Comparison of ENCODE assay signal across 24 mouse cellular contexts in genomic region chr11:54051161-54051560, GRCm38 (mm10). TPM values are rescaled to one million over a fixed set of nuclear protein-coding genes. Genes with fewer than 3 reads are reported as not detected.
A peak's percentile ranks its signal among the peaks of the same experiment; 100 is the strongest.
DNase-seq lines count a peak whose midpoint lies in the region; ATAC-seq and TF ChIP-seq lines count a peak whose summit lies in the region.
"Had no signal": no experiment of that assay in that cellular context is flagged by ENCODE, and none has a peak within 500 bp of the region (broad histone marks: within the 10 kb centered on the region; RNA-seq: fewer than 3 reads in every experiment).

No protein-coding gene starts in this region.

- peak overlapping the region; percentile 81 for H3K27ac ChIP-seq in kidney, adult 2 months (ENCODE audit: insufficient read depth, low read depth, low read length)
- H3K27ac ChIP-seq in kidney, embryonic 15.5 days: no peak overlapping the region
- H3K27ac ChIP-seq in cerebellum, adult 2 months (ENCODE audit: insufficient read depth, low read length): no peak overlapping the region
- H3K27ac ChIP-seq: embryonic facial prominence, embryonic 13.5 days; heart, embryonic 15.5 days; hindbrain, embryonic 10.5 days; hindbrain, embryonic 14.5 days had no signal

- no peak overlapping the region for H3K4me2 ChIP-seq in kidney, embryonic 15.5 days
- H3K4me2 ChIP-seq: embryonic facial prominence, embryonic 13.5 days; heart, embryonic 11.5 days; heart, embryonic 15.5 days; hindbrain, embryonic 14.5 days had no signal

- H3K36me3 ChIP-seq in kidney, adult 2 months (ENCODE audit: control insufficient read depth, insufficient read depth, low read length): no peaks in the 10 kb centered on the region
- peaks cover 21% of the 10 kb centered on the region; the same call in 1 of the 2 replicates for H3K36me3 ChIP-seq in kidney, embryonic 15.5 days
- H3K36me3 ChIP-seq: heart, embryonic 15.5 days; hindbrain, embryonic 10.5 days had no signal

- WGBS in kidney, adult 2 months: 49% methylated on average over 7 of the region's 7 CpGs
- 65% methylated on average over 7 of the region's 7 CpGs for WGBS in kidney, embryonic 15.5 days
- WGBS in cerebellum, adult 2 months: 81% methylated on average over 7 of the region's 7 CpGs

- H3K4me3 ChIP-seq in kidney, adult 2 months (ENCODE audit: insufficient read depth, low read depth, low read length): no peak overlapping the region
- H3K4me3 ChIP-seq in kidney, embryonic 15.5 days (replicated peaks): no peak overlapping the region
- H3K4me3 ChIP-seq in cerebellum, adult 2 months (replicated peaks; ENCODE audit: insufficient read depth, low read depth, low read length): no peak overlapping the region
- H3K4me3 ChIP-seq: embryonic facial prominence, embryonic 13.5 days; heart, embryonic 15.5 days; hindbrain, embryonic 10.5 days had no signal

- H3K27me3 ChIP-seq in kidney, adult 2 months (replicated peaks; ENCODE audit: control insufficient read depth, insufficient read depth, low read length): no peaks in the 10 kb centered on the region
- H3K27me3 ChIP-seq in kidney, embryonic 15.5 days: no peaks in the 10 kb centered on the region
- no peaks in the 10 kb centered on the region for H3K27me3 ChIP-seq in cerebellum, adult 2 months (ENCODE audit: control insufficient read depth, insufficient read depth, low read length)
- H3K27me3 ChIP-seq: CH12.LX; embryonic facial prominence, embryonic 13.5 days; Patski had no signal

- intact Hi-C loops in left cerebral cortex, postnatal 10 days (cut with DNase I): no loop called here

- TF ChIP-seq POLR2A in kidney, adult 2 months (IDR thresholded peaks at IDR 0.05; ENCODE audit: low read depth, low read length): no peak
- no peak for TF ChIP-seq POLR2A in cerebellum, adult 2 months (IDR thresholded peaks at IDR 0.05; ENCODE audit: borderline replicate concordance, insufficient read depth, low read length)

- TF ChIP-seq CTCF in kidney, adult 2 months (conservative IDR thresholded peaks at IDR 0.05; ENCODE audit: insufficient read depth, insufficient read length, low read depth, low read length): no peak
- no peak for TF ChIP-seq CTCF in cerebellum, adult 2 months (IDR thresholded peaks at IDR 0.05; ENCODE audit: borderline replicate concordance, insufficient read depth, low read depth, low read length)

- DNase-seq in kidney, adult 11 months: peak; percentile 92
- DNase-seq in kidney, adult 2 months: peak; percentile 92
- DNase-seq in kidney, postnatal 14 days: peak; percentile 80
- no peak for DNase-seq in left cerebral cortex, postnatal 10 days (ENCODE audit: extremely low spot score in 1 of 2, low spot score in 2 of 2)
- no peak for DNase-seq in heart, adult 11 months
- no peak for DNase-seq in cerebellum, adult 2 months
- no peak for DNase-seq in layer of hippocampus, postnatal 10 days (ENCODE audit: low spot score in 2 of 2)
- DNase-seq: adrenal gland, postnatal 14 days; cerebellum, adult 11-12 months; cerebellum, adult 9-11 months; cerebellum, postnatal 36 days; gastrocnemius, postnatal 36 days; heart, adult 18-20 months; heart, postnatal 14 days had no signal

- 0 out of 2 replicates have a peak, but pooled peaks have one; percentile 59 for ATAC-seq in kidney, embryonic 15.5 days (replicated peaks; ENCODE audit: low FRiP score)
- ATAC-seq: activated CD4-positive, CD25-positive, alpha-beta regulatory T cell, adult 4 months; forebrain, embryonic 14.5 days; Patski had no signal

- peaks cover 5% of the 10 kb centered on the region; the same call in 1 of the 2 replicates for H3K4me1 ChIP-seq in kidney, adult 2 months (ENCODE audit: control insufficient read depth, insufficient read depth, low read length)
- H3K4me1 ChIP-seq in kidney, embryonic 15.5 days: peaks cover 8% of the 10 kb centered on the region; the same call in 1 of the 2 replicates
- H3K4me1 ChIP-seq in cerebellum, adult 2 months (ENCODE audit: control insufficient read depth, insufficient read depth, low read length): no peaks in the 10 kb centered on the region
- H3K4me1 ChIP-seq: heart, embryonic 15.5 days had no signal

- H3K9ac ChIP-seq in kidney, embryonic 15.5 days: no peak overlapping the region
- H3K9ac ChIP-seq: embryonic facial prominence, embryonic 13.5 days; heart, embryonic 15.5 days; hindbrain, embryonic 14.5 days had no signal

- no peaks in the 10 kb centered on the region for H3K9me3 ChIP-seq in kidney, embryonic 15.5 days (replicated peaks)
- H3K9me3 ChIP-seq: embryonic facial prominence, embryonic 13.5 days; heart, embryonic 15.5 days; hindbrain, embryonic 10.5 days had no signal

RNA-seq across cellular contexts. Expression of gene Pdlim4, which starts 17.7 kb away (rescaled TPM):
- polyA plus RNA-seq in kidney, adult 2 months (2012; rRNA removed): 13.0 and 15.2 TPM in 2 replicates
- 47.1 and 53.2 TPM in 2 replicates for polyA plus RNA-seq in kidney, embryonic 15.5 days (2015; fragmentation: Nextera tagmentation; extraction: Ambion mirVana)
- 10 to 100 TPM; 10.7 to 11.4 TPM for total RNA-seq in left cerebral cortex, postnatal 10 days (2021)
- 16.9 and 18.6 TPM in 2 replicates for polyA plus RNA-seq in cerebellum, adult 2 months (2012; rRNA removed)
- total RNA-seq in layer of hippocampus, postnatal 10 days (2021): 10 to 100 TPM; 17.9 to 18.5 TPM
- total RNA-seq: CH12.LX had no signal

RNA-seq across cellular contexts. Expression of gene Slc22a4, which starts 23.3 kb away (rescaled TPM):
- polyA plus RNA-seq in kidney, adult 2 months (2012; rRNA removed): 46.7 and 56.8 TPM in 2 replicates
- polyA plus RNA-seq in kidney, embryonic 15.5 days (2015; fragmentation: Nextera tagmentation; extraction: Ambion mirVana): 1.4 and 1.9 TPM in 2 replicates
- total RNA-seq in left cerebral cortex, postnatal 10 days (2021): 1 to 10 TPM; 3.7 to 7.1 TPM
- 53.6 and 61.9 TPM in 2 replicates for polyA plus RNA-seq in cerebellum, adult 2 months (2012; rRNA removed)
- 1 to 10 TPM; 6.7 to 7.6 TPM for total RNA-seq in layer of hippocampus, postnatal 10 days (2021)
- total RNA-seq: CH12.LX had no signal

RNA-seq across cellular contexts. Expression of gene P4ha2, which starts 48.7 kb away (rescaled TPM):
- polyA plus RNA-seq in kidney, adult 2 months (2012; rRNA removed): 17.9 and 23.4 TPM in 2 replicates
- polyA plus RNA-seq in kidney, embryonic 15.5 days (2015; fragmentation: Nextera tagmentation; extraction: Ambion mirVana): 36.6 and 44.5 TPM in 2 replicates
- 10 to 100 TPM; 15.8 to 17.0 TPM for total RNA-seq in left cerebral cortex, postnatal 10 days (2021)
- 13.6 and 14.2 TPM in 2 replicates for polyA plus RNA-seq in cerebellum, adult 2 months (2012; rRNA removed)
- 10 to 100 TPM; 17.2 to 19.9 TPM for total RNA-seq in layer of hippocampus, postnatal 10 days (2021)
- polyA plus RNA-seq: activated CD4-positive, CD25-positive, alpha-beta regulatory T cell, adult 4 months had no signal

Comparison
In these comparisons a context has a peak if more than half of its experiments do, and no peak if none do; other contexts are left out.
1. RNA of gene Slc22a4, which starts 23.3 kb away (polyA plus RNA-seq): 53.6 to 61.9 TPM in cerebellum, adult 2 months and 46.7 to 56.8 TPM in kidney, adult 2 months; 1.4 to 1.9 TPM in kidney, embryonic 15.5 days; every median in the first group is over 10 times any median in the second.
2. DNase-seq: peak in kidney, adult 11 months (single experiment), kidney, adult 2 months (single experiment) and kidney, postnatal 14 days (single experiment); none in left cerebral cortex, postnatal 10 days (0 of 2), heart, adult 11 months (single experiment), cerebellum, adult 2 months (0 of 2) and layer of hippocampus, postnatal 10 days (0 of 2).